Mouse (Mus musculus): ENCODE data around the gene Ccser2. TPM values are rescaled to one million over a fixed set of nuclear protein-coding genes. Genes with fewer than 3 reads are reported as not detected.

The Ccser2 gene
- total and polyA plus RNA-seq, 3 experiments, result 8.8 to 9.6 (median 9.3) TPM

DNA sequence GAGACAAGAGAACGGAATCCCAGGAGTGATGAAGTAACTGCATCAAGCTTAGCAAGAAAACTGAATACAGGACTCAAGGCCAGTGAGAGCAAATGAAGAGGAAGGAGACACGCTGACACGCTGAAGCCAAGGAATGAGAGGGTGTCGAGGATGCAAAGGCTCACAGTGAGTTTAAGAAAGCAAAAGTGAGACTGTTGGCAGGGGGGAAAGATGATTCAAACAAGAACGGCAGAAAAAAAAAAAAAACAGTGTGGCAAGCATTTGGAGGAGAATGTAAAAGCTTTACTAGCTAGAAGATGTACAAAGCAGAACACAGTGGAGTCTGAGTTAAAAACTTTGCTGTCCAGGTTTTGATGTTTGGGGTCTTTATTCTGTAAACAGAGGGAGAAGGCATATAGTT, 11.9 kb downstream of the Ccser2 start:
- Histone ChIP-seq H3K36me3 (replicated peaks in 1 of 2; ENCODE audit: control insufficient read depth in 1 of 2, insufficient read depth in 1 of 2, low read length in 1 of 2) (peaks cover 0 to 10% of the 10 kb centered on the region in 2 experiments), H3K9me3 (replicated peaks; ENCODE audit: low read length) (no peaks in the 10 kb centered on the region), H3K4me2 (ENCODE audit: insufficient read depth, low read depth, poor library complexity, severe bottlenecking) (peak overlapping the region; percentile 4; the same call in 1 of the 2 replicates), H3K4me1 (ENCODE audit: control insufficient read depth in 1 of 2, insufficient read depth in 2 of 2) (peaks cover 11 to 27% of the 10 kb centered on the region in 2 experiments), H3K9ac (ENCODE audit: insufficient read depth, low read depth) (peak overlapping the region; percentile 24; the same call in 1 of the 2 replicates), H3K4me3 (replicated peaks in 1 of 3; ENCODE audit: low read depth in 2 of 3, low read length in 2 of 3, poor library complexity in 1 of 3) (no peak overlapping the region), H3K27ac (ENCODE audit: insufficient read depth, low read depth) (no peak overlapping the region), H3K79me2 (replicated peaks; ENCODE audit: control insufficient read depth, extremely low read depth, insufficient read depth, poor library complexity, severe bottlenecking) (peaks cover 23% of the 10 kb centered on the region), H3K27me3 (replicated peaks) (no peaks in the 10 kb centered on the region)
- DNase-seq (ENCODE audit: extremely low read depth), result no peak
- dilution Hi-C loops (cut with MboI; ENCODE audit: extremely low pct_ligation_motif_present, extremely low pct_unique_long_range_greater_than_20kb, low sequenced_read_pairs), result no loop called here
- TF ChIP-seq ZNF384 (IDR thresholded peaks at IDR 0.05; ENCODE audit: low read depth, low read length) (peak; percentile 89), ZKSCAN1 (IDR thresholded peaks at IDR 0.05; ENCODE audit: borderline replicate concordance, low read depth, low read length) (no peak)
- in situ Hi-C loops (cut with MboI; ENCODE audit: low pct_ligation_motif_present, low pct_unique_long_range_greater_than_20kb, low sequenced_read_pairs), result loop anchor here (5.0 kb wide), 1 partner anchor 94 kb away; no protein-coding TSS in a partner anchor

DNA sequence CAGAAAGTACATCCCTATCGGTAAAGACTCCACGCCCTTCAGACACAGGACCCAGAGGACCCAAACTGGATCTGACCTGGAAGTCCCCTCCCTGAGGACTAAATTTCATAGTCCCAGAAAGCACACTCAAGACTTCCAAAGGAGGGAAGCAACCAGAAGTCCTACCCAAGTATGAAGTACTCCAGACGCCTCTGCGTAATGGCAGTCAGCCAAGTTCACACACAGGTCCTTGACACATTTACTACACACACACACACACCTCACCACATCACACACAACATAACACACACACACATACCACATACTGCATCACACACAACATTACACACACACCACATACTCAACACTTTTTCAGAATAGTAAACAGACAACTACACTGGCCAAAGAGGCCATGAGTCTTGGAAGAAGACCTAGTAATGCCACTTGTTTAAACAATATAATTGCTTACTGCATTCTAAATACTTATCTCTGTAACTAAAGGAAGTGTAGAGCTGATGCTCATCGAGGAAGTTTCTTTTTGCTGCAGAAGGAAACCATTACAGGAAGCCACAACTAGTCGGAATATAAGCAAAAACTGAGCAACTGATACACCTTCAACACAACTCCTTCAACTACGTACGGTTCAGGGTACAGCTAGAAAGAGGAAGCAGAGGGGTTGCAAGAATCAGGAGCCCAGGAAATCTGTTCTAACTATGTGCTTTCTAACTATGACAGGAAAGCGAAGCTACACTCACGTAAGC, 15.7 kb downstream of the Ccser2 start:
- no peak for TF ChIP-seq MYC (IDR thresholded peaks at IDR 0.05; ENCODE audit: low read depth, low read length)
- TF ChIP-seq MXI1 (IDR thresholded peaks at IDR 0.05; ENCODE audit: low read depth, low read length), result no peak
- TF ChIP-seq RAD21 (IDR thresholded peaks at IDR 0.05; ENCODE audit: low read depth, low read length), result no peak
- no peak for TF ChIP-seq RCOR1 (conservative IDR thresholded peaks at IDR 0.05; ENCODE audit: low read depth, low read length)
- no peak for TF ChIP-seq ZNF384 (IDR thresholded peaks at IDR 0.05; ENCODE audit: low read depth, low read length)
- TF ChIP-seq USF1 (IDR thresholded peaks at IDR 0.05; ENCODE audit: low read depth, low read length), result no peak
- TF ChIP-seq NELFE (IDR thresholded peaks at IDR 0.05; ENCODE audit: low read depth, low read length), result no peak
- no peak for TF ChIP-seq PAX5 (IDR thresholded peaks at IDR 0.05; ENCODE audit: low read length)
- TF ChIP-seq E2F4 (IDR thresholded peaks at IDR 0.05; ENCODE audit: insufficient replicate concordance, low read depth, low read length), result no peak
- TF ChIP-seq BHLHE40 (IDR thresholded peaks at IDR 0.05; ENCODE audit: low read depth, low read length), result no peak
- TF ChIP-seq MAFK (IDR thresholded peaks at IDR 0.05; ENCODE audit: insufficient replicate concordance, low read length), result no peak
- TF ChIP-seq MAX (IDR thresholded peaks at IDR 0.05; ENCODE audit: low read length), result no peak
- DNase-seq (ENCODE audit: extremely low read depth), result no peak
- Histone ChIP-seq H3K9ac (ENCODE audit: insufficient read depth, low read depth) (no peak overlapping the region), H3K4me3 (replicated peaks in 1 of 3; ENCODE audit: low read depth in 2 of 3, low read length in 2 of 3, poor library complexity in 1 of 3) (no peak overlapping the region), H3K79me2 (replicated peaks; ENCODE audit: control insufficient read depth, extremely low read depth, insufficient read depth, poor library complexity, severe bottlenecking) (peaks cover 7% of the 10 kb centered on the region; the same call in 1 of the 2 replicates), H3K4me2 (ENCODE audit: insufficient read depth, low read depth, poor library complexity, severe bottlenecking) (no peak overlapping the region), H3K4me1 (ENCODE audit: control insufficient read depth in 1 of 2, insufficient read depth in 2 of 2) (peaks cover 2 to 34% of the 10 kb centered on the region in 2 experiments; a peak in 3 of 4 replicates), H3K27me3 (replicated peaks) (no peaks in the 10 kb centered on the region), H3K36me3 (replicated peaks in 1 of 2; ENCODE audit: control insufficient read depth in 1 of 2, insufficient read depth in 1 of 2, low read length in 1 of 2) (peaks cover 0 to 5% of the 10 kb centered on the region in 2 experiments), H3K9me3 (replicated peaks; ENCODE audit: low read length) (no peaks in the 10 kb centered on the region), H3K27ac (ENCODE audit: insufficient read depth, low read depth) (no peak overlapping the region)
- dilution Hi-C loops (cut with MboI; ENCODE audit: extremely low pct_ligation_motif_present, extremely low pct_unique_long_range_greater_than_20kb, low sequenced_read_pairs), result no loop called here
- in situ Hi-C loops (cut with MboI; ENCODE audit: low pct_ligation_motif_present, low pct_unique_long_range_greater_than_20kb, low sequenced_read_pairs), result no loop called here
